Mouse (Mus musculus): Measurements from ENCODE around the gene Mrps17.

DNA sequence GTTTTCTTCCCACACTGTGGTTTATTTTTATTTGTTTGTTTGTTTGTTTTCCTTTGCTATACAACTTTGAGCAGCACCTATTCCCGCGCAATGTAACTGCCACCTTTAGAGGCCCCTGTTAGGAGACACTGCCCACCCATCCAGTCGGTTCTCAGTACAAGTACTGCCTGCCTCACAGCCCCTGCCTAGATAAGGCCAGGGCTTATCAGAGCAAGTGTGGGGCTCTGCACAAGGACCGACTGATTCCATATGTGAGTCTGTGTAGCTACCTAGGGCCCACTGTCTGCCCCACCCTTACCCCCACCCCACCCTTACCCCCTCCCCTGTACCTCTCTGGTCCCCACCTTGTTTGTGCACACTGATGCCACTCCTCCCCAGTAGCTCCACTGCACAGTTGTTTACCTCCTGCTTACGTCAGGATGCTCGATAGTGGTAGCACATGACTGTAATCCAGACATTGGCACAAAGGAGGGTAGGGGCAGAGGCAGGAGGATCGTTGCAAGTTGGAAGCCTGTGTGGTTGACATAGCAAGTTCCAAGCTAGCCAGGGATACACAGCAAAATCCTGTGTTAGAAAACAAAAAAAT is 27.7 kb downstream of the Mrps17 start:
- TF ChIP-seq CTCF (conservative IDR thresholded peaks at IDR 0.05; ENCODE audit: insufficient read depth, insufficient read length, low read depth, low read length): no peak
- no peak for TF ChIP-seq POLR2A (IDR thresholded peaks at IDR 0.05; ENCODE audit: low read depth, low read length)
